Mouse (Mus musculus) layer of hippocampus, adult 9-11 months (tissue): ENCODE measurements around the gene Ltbp2.

Experiments used
- DNase-seq: peaks from one replicate; pipeline ENCODE4 v3.0.0; 2022

The Ltbp2 gene

DNA sequence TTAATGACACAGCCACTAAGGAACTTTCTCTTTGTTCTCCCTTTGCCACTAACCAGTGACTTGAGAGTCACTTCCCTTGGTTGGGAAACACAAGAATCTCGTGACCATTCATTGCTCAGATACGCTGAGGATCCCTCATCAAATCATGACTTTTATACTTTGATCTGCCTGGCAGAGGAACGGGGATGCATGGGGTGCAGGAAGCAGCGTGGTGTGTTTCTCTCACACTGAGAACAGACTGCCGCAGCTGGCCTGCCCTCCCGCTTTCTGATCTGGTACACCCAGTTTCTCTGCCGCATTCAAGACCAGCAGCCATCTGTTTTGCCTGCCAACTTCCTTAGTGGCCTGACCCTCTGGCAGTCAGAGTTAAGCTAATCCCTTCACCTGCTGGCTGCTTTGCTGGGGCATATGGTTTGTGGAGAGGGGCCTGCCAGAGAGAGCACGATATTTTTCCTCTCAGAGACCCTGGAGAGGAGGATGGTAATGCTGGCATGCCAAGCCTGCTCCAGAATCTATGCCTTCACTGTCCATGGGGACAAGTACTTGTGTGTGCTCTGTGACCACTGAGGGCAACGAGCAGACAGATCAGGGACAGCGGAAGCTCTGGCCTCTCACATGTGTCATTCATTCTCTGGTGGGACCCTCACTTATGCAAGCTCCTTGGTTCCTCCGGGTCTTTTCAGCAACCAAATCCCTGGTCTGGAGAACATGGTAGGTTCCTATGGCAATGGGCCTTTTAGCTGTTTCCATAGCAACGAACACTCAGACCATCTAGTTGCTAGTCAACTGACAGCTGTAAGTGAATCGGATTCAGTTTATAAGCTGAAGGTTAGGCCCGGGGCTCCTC, 124.0 kb downstream of the Ltbp2 start:
- DNase-seq, result peak; percentile 69

DNA sequence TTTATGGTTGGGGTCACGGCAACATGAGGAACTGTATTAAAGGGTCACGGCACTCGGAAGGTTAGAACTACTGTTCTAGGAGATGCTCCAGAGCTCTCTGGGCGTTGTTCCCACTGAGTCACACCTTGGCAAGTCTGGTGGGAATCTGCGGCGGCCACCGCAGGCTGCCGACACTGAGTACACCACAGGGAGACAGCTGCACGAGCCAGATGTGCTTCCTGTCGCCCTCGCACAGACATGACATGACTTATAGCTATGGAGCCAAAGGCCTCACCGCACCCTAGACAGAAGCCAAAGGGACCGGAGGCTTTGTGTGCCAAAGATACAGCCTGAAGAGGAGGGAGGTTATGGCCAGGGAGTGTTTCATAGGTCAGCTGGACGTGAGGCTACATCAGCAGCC, 125.7 kb downstream of the Ltbp2 start:
- DNase-seq, result no peak

DNA sequence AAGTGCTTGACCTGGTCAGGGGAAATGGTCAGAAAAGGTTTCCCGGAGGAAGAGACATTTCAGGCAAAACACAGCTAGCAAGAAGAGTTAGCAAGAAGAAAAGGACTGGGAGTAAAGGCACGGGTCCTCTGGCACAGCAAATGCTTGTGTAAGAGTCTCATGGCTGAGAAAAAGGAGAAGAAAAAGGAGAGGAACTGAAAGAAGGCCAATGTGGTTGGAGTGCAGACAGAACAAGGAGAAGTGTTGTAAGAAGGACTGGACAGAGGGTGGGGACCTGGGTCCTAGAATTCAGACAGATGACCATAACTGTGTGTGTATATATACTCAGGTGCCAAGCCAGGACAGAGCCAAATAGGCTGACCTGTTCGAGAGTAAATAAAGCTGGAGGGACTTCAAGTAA, 128.2 kb downstream of the Ltbp2 start:
- peak; percentile 51 for DNase-seq

DNA sequence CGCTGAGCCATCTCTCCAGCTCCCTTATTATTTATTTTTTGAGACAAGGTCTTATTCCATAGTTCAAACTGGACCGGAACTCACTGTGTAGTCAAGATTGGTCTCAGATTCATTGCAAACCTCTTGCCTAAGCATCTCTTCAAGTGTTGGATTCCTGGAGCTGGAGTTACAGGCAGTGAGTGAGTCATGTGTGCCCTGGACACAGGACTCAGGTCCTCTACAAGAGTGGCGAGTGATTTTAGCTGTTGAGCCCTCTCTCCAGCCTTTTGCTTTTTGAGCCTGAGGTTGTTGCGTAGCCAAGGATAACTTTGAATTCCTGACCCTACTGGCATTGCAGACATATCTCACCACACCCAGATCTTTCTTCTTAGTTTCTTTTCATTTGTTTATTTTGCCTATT, 130.6 kb downstream of the Ltbp2 start:
- DNase-seq, result no peak

DNA sequence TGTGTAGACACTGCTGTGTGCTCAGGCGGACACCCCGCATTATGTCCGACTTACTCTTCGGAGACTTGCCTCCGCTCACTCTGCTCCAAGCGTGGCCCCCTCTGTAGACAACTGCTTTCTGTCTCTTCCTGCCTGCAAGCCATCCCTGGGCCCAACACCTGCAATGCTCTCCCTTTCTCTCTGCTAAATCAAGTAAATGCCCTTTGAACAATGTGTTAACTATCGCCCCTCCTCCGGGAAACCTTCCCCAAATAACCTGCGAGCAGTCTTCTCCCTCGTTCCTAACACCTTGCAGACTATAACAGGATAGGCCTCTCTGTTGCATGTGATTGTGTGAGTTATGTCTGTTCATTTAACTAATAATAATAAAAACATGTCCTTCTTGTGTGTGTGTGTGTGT, 132.8 kb downstream of the Ltbp2 start:
- no peak for DNase-seq

DNA sequence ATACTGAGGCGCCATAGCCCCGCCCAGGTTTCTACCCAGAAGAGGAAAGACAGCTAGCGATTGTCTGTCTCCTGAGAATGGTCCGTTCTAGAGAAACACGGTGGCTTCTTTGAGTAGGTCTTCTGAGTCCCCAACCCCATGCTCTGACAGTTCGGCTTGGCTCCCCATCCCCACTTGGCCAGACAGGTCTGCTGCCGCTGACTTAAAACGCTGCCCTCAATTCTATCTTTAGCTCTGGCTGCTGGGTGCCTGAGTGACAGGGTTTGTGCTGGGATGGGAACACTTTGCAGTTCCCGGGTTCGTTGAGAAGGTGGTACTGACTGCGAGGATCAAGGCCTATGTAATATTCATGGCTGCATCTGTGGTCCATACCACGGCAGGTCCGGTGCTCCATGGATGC, 143.0 kb downstream of the Ltbp2 start:
- DNase-seq, result no peak
